Mouse (Mus musculus): ENCODE results near the gene Nfkbie. TPM values are rescaled to one million over a fixed set of nuclear protein-coding genes. Genes with fewer than 3 reads are reported as not detected.
A peak's percentile ranks its signal among the peaks of the same experiment; 100 is the strongest.

The Nfkbie gene
- polyA plus RNA-seq, 1 experiment from 2014 or later = 3.7 TPM

DNA sequence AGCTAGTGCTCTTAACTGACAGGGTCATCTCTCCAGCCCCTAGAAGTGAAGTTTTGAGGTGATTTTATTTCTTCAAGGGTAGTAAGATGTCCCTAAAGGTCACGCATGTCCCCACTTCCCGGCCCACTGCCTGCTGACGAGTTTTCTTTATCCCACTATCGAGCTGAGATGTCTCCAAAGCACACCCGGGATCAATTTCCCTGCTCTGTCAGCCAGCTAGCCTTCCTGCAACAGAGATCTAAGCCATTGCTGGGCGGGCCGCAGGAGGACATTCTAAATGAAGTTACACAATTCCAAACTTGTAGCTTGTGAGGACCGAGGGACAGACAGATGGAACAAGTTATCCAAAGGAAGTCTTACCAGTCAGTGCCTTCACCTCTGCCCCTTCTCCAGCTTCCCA, 44.8 kb downstream of the Nfkbie start:
- WGBS = 57% methylated on average over 8 of the region's 8 CpGs
- Histone ChIP-seq H3K27ac (peak overlapping the region; percentile 87; the same call in 1 of the 2 replicates), H3K9me3 (no peaks in the 10 kb centered on the region), H3K27me3 (ENCODE audit: insufficient read depth, poor library complexity, severe bottlenecking) (peaks cover 44% of the 10 kb centered on the region), H3K4me3 (0 out of 2 replicates have a peak overlapping the region, but pooled peaks have one; percentile 61), H3K4me1 (peaks cover 58% of the 10 kb centered on the region), H3K36me3 (no peaks in the 10 kb centered on the region)
- no peak for DNase-seq (ENCODE audit: low spot score)

GRCm38 (mm10) chr17:45601325-45601724, 45.8 kb downstream of the Nfkbie start:
- Histone ChIP-seq H3K9me3 (no peaks in the 10 kb centered on the region), H3K4me3 (peak overlapping the region; percentile 41), H3K27ac (peak overlapping the region; percentile 87), H3K4me1 (peaks cover 48% of the 10 kb centered on the region), H3K36me3 (no peaks in the 10 kb centered on the region), H3K27me3 (ENCODE audit: insufficient read depth, poor library complexity, severe bottlenecking) (peaks cover 34% of the 10 kb centered on the region)
- 5% methylated on average over 22 of the region's 22 CpGs for WGBS
- DNase-seq (ENCODE audit: low spot score) = no peak

DNA sequence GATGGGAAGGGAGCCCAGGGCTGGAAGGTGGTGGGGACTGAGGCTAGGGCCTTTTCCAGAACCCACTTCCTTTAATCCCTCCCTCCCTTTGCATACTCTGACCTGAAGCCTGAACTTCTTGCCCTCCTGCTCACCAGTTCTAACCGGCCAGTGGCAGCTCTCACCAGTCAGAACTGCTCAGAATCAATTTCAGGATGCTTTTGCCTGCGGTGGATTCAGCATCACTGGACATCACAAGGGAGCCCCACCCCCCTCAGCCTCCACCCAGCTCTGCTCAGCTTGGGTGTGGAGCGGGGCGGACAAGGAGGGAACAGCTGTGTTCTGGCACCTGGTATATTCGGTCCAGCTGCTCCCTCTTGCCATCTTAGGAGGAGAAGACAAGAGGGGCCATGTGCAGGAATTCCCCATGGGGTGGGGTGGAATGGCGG, 46.4 kb downstream of the Nfkbie start, which contains the start of gene Mymx:
Gene Mymx, minus strand, starts transcription at position 226 of the 428 bp plus-strand sequence.
- H3K36me3 ChIP-seq = no peaks in the 10 kb centered on the region
- H3K4me3 ChIP-seq = peak within 1 kb of the TSS; percentile 41
- DNase-seq (ENCODE audit: low spot score) = no peak
- WGBS = 35% methylated on average over 6 of the region's 6 CpGs
- peak within 1 kb of the TSS; percentile 87 for H3K27ac ChIP-seq
- H3K27me3 ChIP-seq (ENCODE audit: insufficient read depth, poor library complexity, severe bottlenecking) = peaks cover 28% of the 10 kb centered on the region
- H3K4me1 ChIP-seq = peaks cover 42% of the 10 kb centered on the region
- H3K9me3 ChIP-seq = no peaks in the 10 kb centered on the region

- Histone ChIP-seq H3K36me3 (no peaks in the 10 kb centered on the region), H3K27ac (no peak overlapping the region), H3K4me1 (peaks cover 33% of the 10 kb centered on the region), H3K27me3 (ENCODE audit: insufficient read depth, poor library complexity, severe bottlenecking) (peaks cover 27% of the 10 kb centered on the region), H3K9me3 (no peaks in the 10 kb centered on the region), H3K4me3 (no peak overlapping the region)
- 88% methylated on average over 3 of the region's 3 CpGs for WGBS
- DNase-seq (ENCODE audit: low spot score) = no peak
Observed at GRCm38 (mm10) chr17:45602984-45603383, 47.5 kb downstream of the Nfkbie start.

GRCm38 (mm10) chr17:45606992-45607879, 51.7 kb downstream of the Nfkbie start:
- Histone ChIP-seq H3K27me3 (ENCODE audit: insufficient read depth, poor library complexity, severe bottlenecking) (peaks cover 3% of the 10 kb centered on the region; the same call in 1 of the 2 replicates), H3K4me3 (no peak overlapping the region), H3K36me3 (no peaks in the 10 kb centered on the region), H3K9me3 (no peaks in the 10 kb centered on the region), H3K4me1 (peaks cover 17% of the 10 kb centered on the region), H3K27ac (no peak overlapping the region)
- 84% methylated on average over 15 of the region's 15 CpGs for WGBS
- no peak for DNase-seq (ENCODE audit: low spot score)

- H3K27me3 ChIP-seq (ENCODE audit: insufficient read depth, poor library complexity, severe bottlenecking) = no peaks in the 10 kb centered on the region
- H3K4me1 ChIP-seq = peaks cover 17% of the 10 kb centered on the region
- no peaks in the 10 kb centered on the region for H3K36me3 ChIP-seq
- no peak overlapping the region for H3K27ac ChIP-seq
- no peaks in the 10 kb centered on the region for H3K9me3 ChIP-seq
- DNase-seq (ENCODE audit: low spot score) = no peak
- H3K4me3 ChIP-seq = no peak overlapping the region
- WGBS = 90% methylated on average over 4 of the region's 4 CpGs
Observed at GRCm38 (mm10) chr17:45608396-45608795, 52.9 kb downstream of the Nfkbie start.

GRCm38 (mm10) chr17:45610144-45610866, 54.8 kb downstream of the Nfkbie start:
- Histone ChIP-seq H3K4me1 (peaks cover 17% of the 10 kb centered on the region), H3K4me3 (peak overlapping the region; percentile 24; the same call in 1 of the 2 replicates), H3K27ac (peak overlapping the region; percentile 71), H3K27me3 (ENCODE audit: insufficient read depth, poor library complexity, severe bottlenecking) (no peaks in the 10 kb centered on the region), H3K36me3 (no peaks in the 10 kb centered on the region), H3K9me3 (no peaks in the 10 kb centered on the region)
- no peak for DNase-seq (ENCODE audit: low spot score)
- WGBS = 29% methylated on average over 5 of the region's 5 CpGs

GRCm38 (mm10) chr17:45612008-45612407, 56.5 kb downstream of the Nfkbie start:
- no peak overlapping the region for H3K27ac ChIP-seq
- peaks cover 17% of the 10 kb centered on the region for H3K4me1 ChIP-seq
- no peak for DNase-seq (ENCODE audit: low spot score)
- H3K4me3 ChIP-seq = no peak overlapping the region
- H3K27me3 ChIP-seq (ENCODE audit: insufficient read depth, poor library complexity, severe bottlenecking) = no peaks in the 10 kb centered on the region
- no peaks in the 10 kb centered on the region for H3K36me3 ChIP-seq
- H3K9me3 ChIP-seq = no peaks in the 10 kb centered on the region
- 79% methylated on average over 8 of the region's 8 CpGs for WGBS

Other genes with a start within 250 kb of the Nfkbie start
- 48.2 and 62.8 TPM in 2 replicates for gene Cdc5l, start 122.0 kb upstream of the Nfkbie start, polyA plus RNA-seq (2016; fragmentation: Nextera tagmentation; extraction: Ambion mirVana)
- 0.34 and 0.57 TPM in 2 replicates for gene Spats1, start 80.3 kb upstream of the Nfkbie start, polyA plus RNA-seq (2016; fragmentation: Nextera tagmentation; extraction: Ambion mirVana)
- gene Aars2, start 48.9 kb upstream of the Nfkbie start, polyA plus RNA-seq (2016; fragmentation: Nextera tagmentation; extraction: Ambion mirVana) = 28.7 and 30.9 TPM in 2 replicates
- gene Tcte1, start 32.3 kb upstream of the Nfkbie start, polyA plus RNA-seq (2016; fragmentation: Nextera tagmentation; extraction: Ambion mirVana) = 0.36 and 0.80 TPM in 2 replicates
- 0.84 and 1.7 TPM in 2 replicates for gene Tmem151b, start 6.0 kb upstream of the Nfkbie start, polyA plus RNA-seq (2016; fragmentation: Nextera tagmentation; extraction: Ambion mirVana)
- 107 and 118 TPM in 2 replicates for gene Slc35b2, start 8.2 kb downstream of the Nfkbie start, polyA plus RNA-seq (2016; fragmentation: Nextera tagmentation; extraction: Ambion mirVana)
- 1,633 and 1,893 TPM in 2 replicates for gene Hsp90ab1, start 17.6 kb downstream of the Nfkbie start, polyA plus RNA-seq (2016; fragmentation: Nextera tagmentation; extraction: Ambion mirVana)
- gene Slc29a1, start 43.9 kb downstream of the Nfkbie start, polyA plus RNA-seq (2016; fragmentation: Nextera tagmentation; extraction: Ambion mirVana) = 75.0 and 75.1 TPM in 2 replicates
- gene Mymx, start 46.4 kb downstream of the Nfkbie start, polyA plus RNA-seq (2016; fragmentation: Nextera tagmentation; extraction: Ambion mirVana) = 0.31 and 0.41 TPM in 2 replicates
- gene Capn11, start 103.6 kb downstream of the Nfkbie start, polyA plus RNA-seq (2016; fragmentation: Nextera tagmentation; extraction: Ambion mirVana) = 0.51 and 0.95 TPM in 2 replicates
- gene Mrpl14, start 130.6 kb downstream of the Nfkbie start, polyA plus RNA-seq (2016; fragmentation: Nextera tagmentation; extraction: Ambion mirVana) = 148 and 163 TPM in 2 replicates
- gene Tmem63b, start 131.2 kb downstream of the Nfkbie start, polyA plus RNA-seq (2016; fragmentation: Nextera tagmentation; extraction: Ambion mirVana) = 42.2 and 43.5 TPM in 2 replicates
- gene 1600014C23Rik, start 178.1 kb downstream of the Nfkbie start, polyA plus RNA-seq (2016; fragmentation: Nextera tagmentation; extraction: Ambion mirVana) = 0.62 TPM in 1 of 2 replicates, not detected in the other